Mouse (Mus musculus): ENCODE data around the gene Pax1. TPM values are rescaled to one million over a fixed set of nuclear protein-coding genes. Genes with fewer than 3 reads are reported as not detected.

Gene Pax1
- total RNA-seq, 1 experiment from 2014 or later: not detected

GRCm38 (mm10) chr2:147369561-147369960 lies 7.8 kb downstream of the Pax1 start:
- ATAC-seq (replicated peaks in 1 of 2; ENCODE audit: insufficient read depth in 1 of 2, low FRiP score in 2 of 2, low TSS enrichment in 1 of 2, low read depth in 1 of 2, poor library complexity in 2 of 2, severe bottlenecking in 2 of 2): peak; percentile 22 to 27; a peak in 1 of 4 replicates

GRCm38 (mm10) chr2:147370091-147370490 lies 8.4 kb downstream of the Pax1 start:
- ATAC-seq (replicated peaks in 1 of 2; ENCODE audit: insufficient read depth in 1 of 2, low FRiP score in 2 of 2, low TSS enrichment in 1 of 2, low read depth in 1 of 2, poor library complexity in 2 of 2, severe bottlenecking in 2 of 2): no peak

GRCm38 (mm10) chr2:147371289-147371688 lies 9.6 kb downstream of the Pax1 start:
- no peak for ATAC-seq (replicated peaks in 1 of 2; ENCODE audit: insufficient read depth in 1 of 2, low FRiP score in 2 of 2, low TSS enrichment in 1 of 2, low read depth in 1 of 2, poor library complexity in 2 of 2, severe bottlenecking in 2 of 2)

GRCm38 (mm10) chr2:147371840-147372239 lies 10.1 kb downstream of the Pax1 start:
- ATAC-seq (replicated peaks in 1 of 2; ENCODE audit: insufficient read depth in 1 of 2, low FRiP score in 2 of 2, low TSS enrichment in 1 of 2, low read depth in 1 of 2, poor library complexity in 2 of 2, severe bottlenecking in 2 of 2): no peak

GRCm38 (mm10) chr2:147372947-147373666 lies 11.4 kb downstream of the Pax1 start:
- ATAC-seq (replicated peaks in 1 of 2; ENCODE audit: insufficient read depth in 1 of 2, low FRiP score in 2 of 2, low TSS enrichment in 1 of 2, low read depth in 1 of 2, poor library complexity in 2 of 2, severe bottlenecking in 2 of 2): no peak

GRCm38 (mm10) chr2:147373667-147374007 lies 11.9 kb downstream of the Pax1 start:
- ATAC-seq (replicated peaks in 1 of 2; ENCODE audit: insufficient read depth in 1 of 2, low FRiP score in 2 of 2, low TSS enrichment in 1 of 2, low read depth in 1 of 2, poor library complexity in 2 of 2, severe bottlenecking in 2 of 2): no peak

GRCm38 (mm10) chr2:147374245-147374644 lies 12.5 kb downstream of the Pax1 start:
- ATAC-seq (replicated peaks in 1 of 2; ENCODE audit: insufficient read depth in 1 of 2, low FRiP score in 2 of 2, low TSS enrichment in 1 of 2, low read depth in 1 of 2, poor library complexity in 2 of 2, severe bottlenecking in 2 of 2): no peak

GRCm38 (mm10) chr2:147375019-147375715 lies 13.4 kb downstream of the Pax1 start:
- no peak for ATAC-seq (replicated peaks in 1 of 2; ENCODE audit: insufficient read depth in 1 of 2, low FRiP score in 2 of 2, low TSS enrichment in 1 of 2, low read depth in 1 of 2, poor library complexity in 2 of 2, severe bottlenecking in 2 of 2)

GRCm38 (mm10) chr2:147378934-147379333 lies 17.2 kb downstream of the Pax1 start:
- no peak for ATAC-seq (replicated peaks in 1 of 2; ENCODE audit: insufficient read depth in 1 of 2, low FRiP score in 2 of 2, low TSS enrichment in 1 of 2, low read depth in 1 of 2, poor library complexity in 2 of 2, severe bottlenecking in 2 of 2)

- no peak for ATAC-seq (replicated peaks in 1 of 2; ENCODE audit: insufficient read depth in 1 of 2, low FRiP score in 2 of 2, low TSS enrichment in 1 of 2, low read depth in 1 of 2, poor library complexity in 2 of 2, severe bottlenecking in 2 of 2)
Observed at GRCm38 (mm10) chr2:147383373-147383772, 21.6 kb downstream of the Pax1 start.

- ATAC-seq (replicated peaks in 1 of 2; ENCODE audit: insufficient read depth in 1 of 2, low FRiP score in 2 of 2, low TSS enrichment in 1 of 2, low read depth in 1 of 2, poor library complexity in 2 of 2, severe bottlenecking in 2 of 2): no peak
Observed at GRCm38 (mm10) chr2:147386949-147387348, 25.2 kb downstream of the Pax1 start.

GRCm38 (mm10) chr2:147409323-147409722 lies 47.6 kb downstream of the Pax1 start:
- ATAC-seq (replicated peaks in 1 of 2; ENCODE audit: insufficient read depth in 1 of 2, low FRiP score in 2 of 2, low TSS enrichment in 1 of 2, low read depth in 1 of 2, poor library complexity in 2 of 2, severe bottlenecking in 2 of 2): no peak

GRCm38 (mm10) chr2:147415037-147415436 lies 53.3 kb downstream of the Pax1 start:
- no peak for ATAC-seq (replicated peaks in 1 of 2; ENCODE audit: insufficient read depth in 1 of 2, low FRiP score in 2 of 2, low TSS enrichment in 1 of 2, low read depth in 1 of 2, poor library complexity in 2 of 2, severe bottlenecking in 2 of 2)

GRCm38 (mm10) chr2:147424582-147425255 lies 63.0 kb downstream of the Pax1 start:
- ATAC-seq (replicated peaks in 1 of 2; ENCODE audit: insufficient read depth in 1 of 2, low FRiP score in 2 of 2, low TSS enrichment in 1 of 2, low read depth in 1 of 2, poor library complexity in 2 of 2, severe bottlenecking in 2 of 2): no peak

GRCm38 (mm10) chr2:147429607-147430356 lies 68.1 kb downstream of the Pax1 start:
- ATAC-seq (replicated peaks in 1 of 2; ENCODE audit: insufficient read depth in 1 of 2, low FRiP score in 2 of 2, low TSS enrichment in 1 of 2, low read depth in 1 of 2, poor library complexity in 2 of 2, severe bottlenecking in 2 of 2): no peak

- no peak for ATAC-seq (replicated peaks in 1 of 2; ENCODE audit: insufficient read depth in 1 of 2, low FRiP score in 2 of 2, low TSS enrichment in 1 of 2, low read depth in 1 of 2, poor library complexity in 2 of 2, severe bottlenecking in 2 of 2)
Observed at GRCm38 (mm10) chr2:147433120-147433519, 71.4 kb downstream of the Pax1 start.
